12 mouse cellular contexts compared by ENCODE assay signal in the genomic region with DNA sequence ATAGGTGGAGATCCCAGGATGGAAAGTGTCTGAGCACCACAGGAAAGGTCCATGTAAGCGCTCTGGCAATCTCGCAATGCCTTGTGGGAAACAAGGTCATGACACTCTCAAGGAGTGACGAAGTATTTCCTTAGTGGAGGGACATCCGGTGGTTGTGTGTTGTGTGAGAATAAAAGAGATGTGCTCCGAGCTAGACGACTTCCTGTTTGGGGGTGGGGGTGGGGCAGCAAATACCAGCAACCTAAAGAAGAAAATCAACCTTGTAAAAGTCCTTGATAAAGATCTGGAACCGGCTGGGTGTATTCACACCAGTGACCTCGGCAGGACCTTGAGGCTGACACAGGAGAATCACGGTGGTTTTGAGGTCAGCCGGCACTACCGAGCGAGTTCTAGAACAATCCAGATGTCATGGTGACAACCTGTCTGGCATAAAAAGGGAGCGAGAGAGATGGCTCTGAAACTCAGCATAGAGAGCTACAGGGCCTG. TPM values are rescaled to one million over a fixed set of nuclear protein-coding genes. Genes with fewer than 3 reads are reported as not detected.
DNase-seq lines count a peak whose midpoint lies in the region; ATAC-seq and TF ChIP-seq lines count a peak whose summit lies in the region.
"Had no signal": no experiment of that assay in that cellular context is flagged by ENCODE, and none has a peak within 500 bp of the region (broad histone marks: within the 10 kb centered on the region; RNA-seq: fewer than 3 reads in every experiment).

No protein-coding gene starts in this region.

- no peak overlapping the region for H3K9ac ChIP-seq in MEL (ENCODE audit: control insufficient read depth, low read depth, low read length, poor library complexity, severe bottlenecking)
- no peak overlapping the region for H3K9ac ChIP-seq in liver, embryonic 15.5 days
- H3K9ac ChIP-seq in midbrain, embryonic 15.5 days, result no peak overlapping the region
- H3K9ac ChIP-seq: embryonic facial prominence, embryonic 12.5 days had no signal

- no peak overlapping the region for H3K4me2 ChIP-seq in liver, embryonic 15.5 days
- no peak overlapping the region for H3K4me2 ChIP-seq in midbrain, embryonic 15.5 days
- H3K4me2 ChIP-seq: embryonic facial prominence, embryonic 12.5 days had no signal

- TF ChIP-seq POLR2A in MEL (IDR thresholded peaks at IDR 0.05; ENCODE audit: control insufficient read depth in 1 of 2, insufficient read depth in 1 of 2, low read depth in 1 of 2, low read length in 2 of 2, poor library complexity in 1 of 2), result no peak

- H3K36me3 ChIP-seq in MEL (ENCODE audit: control insufficient read depth in 1 of 2, insufficient read depth in 2 of 2, low read length in 2 of 2), result peaks cover 0 to 17% of the 10 kb centered on the region in 2 experiments; a peak in 2 of 4 replicates
- no peaks in the 10 kb centered on the region for H3K36me3 ChIP-seq in liver, embryonic 15.5 days (replicated peaks)
- H3K36me3 ChIP-seq in midbrain, embryonic 15.5 days (replicated peaks), result no peaks in the 10 kb centered on the region
- H3K36me3 ChIP-seq: embryonic facial prominence, embryonic 12.5 days had no signal

- no peak for TF ChIP-seq EP300 in MEL (IDR thresholded peaks at IDR 0.05; ENCODE audit: low read depth in 1 of 2, low read length in 2 of 2)

- TF ChIP-seq RAD21 in MEL (IDR thresholded peaks at IDR 0.05; ENCODE audit: low read depth, low read length), result no peak

- no peak for TF ChIP-seq CTCF in MEL (IDR thresholded peaks at IDR 0.05 in 2 of 3, conservative IDR thresholded peaks at IDR 0.05 in 1 of 3; ENCODE audit: control insufficient read depth in 1 of 3, insufficient read depth in 1 of 3, low read depth in 2 of 3, low read length in 3 of 3, poor library complexity in 1 of 3, severe bottlenecking in 1 of 3)

- peaks cover 8 to 22% of the 10 kb centered on the region in 2 experiments; a peak in 3 of 4 replicates for H3K4me1 ChIP-seq in MEL (ENCODE audit: control insufficient read depth in 1 of 2, insufficient read depth in 2 of 2, low read length in 2 of 2)
- H3K4me1 ChIP-seq in liver, embryonic 15.5 days (replicated peaks), result peaks cover 87% of the 10 kb centered on the region
- no peaks in the 10 kb centered on the region for H3K4me1 ChIP-seq in midbrain, embryonic 15.5 days
- H3K4me1 ChIP-seq: embryonic facial prominence, embryonic 12.5 days had no signal

- no peak overlapping the region for H3K27ac ChIP-seq in MEL (ENCODE audit: control insufficient read depth, low read depth, low read length)
- peak overlapping the region; percentile 45 for H3K27ac ChIP-seq in liver, embryonic 15.5 days (replicated peaks)
- no peak overlapping the region for H3K27ac ChIP-seq in midbrain, embryonic 15.5 days
- H3K27ac ChIP-seq: embryonic facial prominence, embryonic 12.5 days had no signal

- WGBS in liver, embryonic 15.5 days (ENCODE audit: insufficient replicate concordance), result 34% methylated on average over 13 of the region's 13 CpGs
- WGBS in midbrain, embryonic 15.5 days, result 78% methylated on average over 13 of the region's 13 CpGs

- DNase-seq in lung, postnatal 10 days, result peak; percentile 13
- no peak for DNase-seq in lung, postnatal 14 days
- DNase-seq in MEL (ENCODE audit: low read depth, low spot score), result no peak
- peak; percentile 54 to 70 for DNase-seq in thymus, postnatal 36 days
- no peak for DNase-seq in cerebellum, adult 11-12 months
- DNase-seq: midbrain, embryonic 14.5 days; retina, postnatal 1 day had no signal

- no peak overlapping the region for H3K4me3 ChIP-seq in MEL (ENCODE audit: control insufficient read depth in 1 of 2, insufficient read depth in 1 of 2, low read depth in 2 of 2, low read length in 2 of 2)
- no peak overlapping the region for H3K4me3 ChIP-seq in liver, embryonic 15.5 days (replicated peaks)
- H3K4me3 ChIP-seq in midbrain, embryonic 15.5 days, result no peak overlapping the region
- H3K4me3 ChIP-seq: embryonic facial prominence, embryonic 12.5 days had no signal

- no peaks in the 10 kb centered on the region for H3K79me2 ChIP-seq in MEL (ENCODE audit: control insufficient read depth, insufficient read depth, low read length, poor library complexity)

- no peaks in the 10 kb centered on the region for H3K9me3 ChIP-seq in MEL (replicated peaks; ENCODE audit: insufficient read depth, low read length)
- H3K9me3 ChIP-seq in liver, embryonic 15.5 days (replicated peaks), result no peaks in the 10 kb centered on the region
- no peaks in the 10 kb centered on the region for H3K9me3 ChIP-seq in midbrain, embryonic 15.5 days
- H3K9me3 ChIP-seq: embryonic facial prominence, embryonic 12.5 days had no signal

- no peak for ATAC-seq in liver, embryonic 15.5 days (ENCODE audit: insufficient read depth)
- no peak for ATAC-seq in midbrain, embryonic 15.5 days (replicated peaks)

- H3K27me3 ChIP-seq in MEL (ENCODE audit: control insufficient read depth in 1 of 2, insufficient read depth in 2 of 2, low read length in 2 of 2), result no peaks in the 10 kb centered on the region
- H3K27me3 ChIP-seq in liver, embryonic 15.5 days, result no peaks in the 10 kb centered on the region
- H3K27me3 ChIP-seq in midbrain, embryonic 15.5 days (replicated peaks), result no peaks in the 10 kb centered on the region
- H3K27me3 ChIP-seq: embryonic facial prominence, embryonic 12.5 days had no signal

TF ChIP-seq in MEL, 35 proteins besides CTCF, POLR2A, EP300 and RAD21:
- TF ChIP-seq ELF1 (IDR thresholded peaks at IDR 0.05; ENCODE audit: low read depth, low read length) (peak; percentile 50; the same call in 1 of the 2 replicates), NRF1 (IDR thresholded peaks at IDR 0.05; ENCODE audit: insufficient read depth, low read depth, low read length, poor library complexity, severe bottlenecking) (no peak)

RNA-seq across cellular contexts. Expression of a gene that starts 23.0 kb away (rescaled TPM):
- not detected in 2 replicates for total RNA-seq in MEL (2012; rRNA removed)
- not detected for polyA plus RNA-seq in MEL (2012; ENCODE audit: insufficient read depth in 1 of 2, insufficient read length in 2 of 2, low read depth in 1 of 2, low replicate concordance in 2 of 2, missing spikeins in 1 of 2)
- not detected in 2 replicates for polyA plus RNA-seq in liver, embryonic 15.5 days (2015; fragmentation: Nextera tagmentation; extraction: Ambion mirVana)
- polyA plus RNA-seq in midbrain, embryonic 15.5 days (2015; fragmentation: Nextera tagmentation; extraction: Ambion mirVana), result 0.06 and 0.08 TPM in 2 replicates
- total RNA-seq: heart, postnatal 10 days had no signal
- polyA plus RNA-seq: embryonic facial prominence, embryonic 12.5 days; kidney, embryonic 16.5 days; midbrain, embryonic 14.5 days had no signal

RNA-seq across cellular contexts. Expression of a gene that starts 51.3 kb away (rescaled TPM):
- 25.1 and 28.8 TPM in 2 replicates for total RNA-seq in MEL (2012; rRNA removed)
- polyA plus RNA-seq in MEL (2012; ENCODE audit: insufficient read depth in 1 of 2, insufficient read length in 2 of 2, low read depth in 1 of 2, low replicate concordance in 2 of 2, missing spikeins in 1 of 2), result 10 to 100 TPM in 1 of 2 experiments, not detected in 1; 58.2 TPM
- polyA plus RNA-seq in liver, embryonic 15.5 days (2015; fragmentation: Nextera tagmentation; extraction: Ambion mirVana), result 36.9 and 37.3 TPM in 2 replicates
- polyA plus RNA-seq in midbrain, embryonic 15.5 days (2015; fragmentation: Nextera tagmentation; extraction: Ambion mirVana), result 32.9 and 35.8 TPM in 2 replicates

Comparison
In these comparisons a context has a peak if more than half of its experiments do, and no peak if none do; other contexts are left out.
1. DNase-seq: peak in lung, postnatal 10 days (single experiment) and thymus, postnatal 36 days (2 of 2); none in lung, postnatal 14 days (single experiment), MEL (single experiment) and cerebellum, adult 11-12 months (single experiment).